Mouse (Mus musculus): Measurements from ENCODE around the gene Prkch. TPM values are rescaled to one million over a fixed set of nuclear protein-coding genes. Genes with fewer than 3 reads are reported as not detected.
"Not testable (repeated sequence)": the region's sequence is repeated elsewhere in the genome, so short reads cannot be mapped to it uniquely, and the experiment has no call there.

Gene Prkch
- total RNA-seq (2021), result 10 to 100 TPM; 25.1 to 27.2 TPM
- long read RNA-seq, experiment 1, transcript Prkch-201 (14 exons, 3,545 nt), result major isoform, 30 of 34 reads
- long read RNA-seq, experiment 1, partial matches to known transcripts, result 4 of 34 reads
- long read RNA-seq, experiment 1, other reads (novel, unspliced or antisense), result 0 of 34 reads
- long read RNA-seq, experiment 2, transcript Prkch-201 (14 exons, 3,545 nt), result major isoform, 30 of 36 reads
- long read RNA-seq, experiment 2, partial matches to known transcripts, result 1 of 36 reads
- long read RNA-seq, experiment 2, other reads (novel, unspliced or antisense), result 5 of 36 reads

DNA sequence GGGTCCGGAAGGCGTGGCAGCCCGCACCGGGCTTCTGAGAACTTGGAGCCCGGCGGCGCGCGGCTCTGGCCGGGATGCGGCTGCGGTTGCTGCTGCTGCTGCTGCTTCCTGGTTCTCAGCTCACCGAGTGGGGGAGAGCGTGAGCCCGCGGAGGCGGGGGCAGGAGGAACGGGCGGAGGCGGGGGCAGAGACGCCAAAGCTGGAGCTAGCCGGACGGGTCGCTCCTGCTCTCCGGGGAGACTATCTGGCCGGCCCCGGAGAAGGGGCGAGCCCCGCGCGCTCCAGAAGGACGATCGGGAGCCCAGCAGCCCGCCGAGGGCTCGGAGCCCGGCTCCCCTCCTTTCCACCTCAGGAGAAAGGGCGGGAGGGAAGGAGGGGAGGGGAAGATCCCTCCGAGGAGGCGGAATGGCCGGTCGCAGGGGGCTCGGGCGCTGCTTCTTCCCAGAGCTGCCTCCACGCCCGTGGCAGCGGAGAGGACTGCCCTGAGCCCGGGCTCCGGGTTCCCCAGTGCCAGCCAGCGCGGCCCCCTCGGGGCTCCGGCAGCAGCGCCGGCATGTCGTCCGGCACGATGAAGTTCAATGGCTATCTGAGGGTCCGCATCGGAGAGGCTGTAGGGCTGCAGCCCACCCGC lies at the start of gene Prkch:
TSS of gene Prkch (plus strand) at position 187 of the 631 bp plus-strand sequence.
- intact Hi-C loops (cut with DNase I), result loop anchor here (2.0 to 5.0 kb wide), 2 partner anchors 88 to 108 kb away; no protein-coding TSS in a partner anchor
- peak; percentile 86 to 87 for DNase-seq

DNA sequence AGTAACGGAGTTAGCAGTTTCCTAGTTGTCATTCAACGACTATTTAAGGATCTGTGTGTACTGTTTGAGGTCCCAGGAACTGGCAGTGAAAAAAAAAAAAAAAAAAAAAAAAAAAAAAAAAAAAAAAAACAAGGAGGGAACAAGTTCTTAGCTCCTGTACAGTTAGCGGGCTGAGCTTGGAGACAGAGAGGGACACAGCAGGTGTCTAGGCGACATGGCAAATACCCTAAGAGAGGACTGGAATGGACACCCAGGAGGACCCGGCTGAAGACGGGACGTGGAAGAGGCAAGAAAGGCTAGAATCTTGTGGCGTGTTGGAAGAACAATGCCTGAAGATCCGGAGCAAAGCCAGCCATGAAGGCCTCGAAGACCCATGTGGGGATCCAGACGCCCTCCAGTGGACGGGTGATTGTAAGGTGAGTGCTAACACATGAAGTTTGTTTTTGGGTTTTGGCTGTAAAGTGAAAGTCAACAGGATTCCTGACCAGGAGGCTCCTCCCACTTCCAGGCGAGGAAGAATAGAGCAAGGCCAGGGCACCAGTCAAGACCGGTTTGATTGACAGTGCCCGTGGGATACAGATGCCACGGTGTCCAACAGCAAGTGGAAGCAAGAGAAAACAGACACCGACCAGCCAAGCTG lies 47.0 kb upstream of the Prkch start:
- intact Hi-C loops (cut with DNase I), result loop anchor here (2.0 kb wide), 1 partner anchor 15 kb away; no protein-coding TSS in a partner anchor
- DNase-seq, result peak in 1 of 2 experiments; percentile 14

GRCm38 (mm10) chr12:73538139-73538508 lies 46.5 kb upstream of the Prkch start:
- intact Hi-C loops (cut with DNase I), result loop anchor here (2.0 kb wide), 1 partner anchor 15 kb away; no protein-coding TSS in a partner anchor
- not testable (repeated sequence) for DNase-seq

DNA sequence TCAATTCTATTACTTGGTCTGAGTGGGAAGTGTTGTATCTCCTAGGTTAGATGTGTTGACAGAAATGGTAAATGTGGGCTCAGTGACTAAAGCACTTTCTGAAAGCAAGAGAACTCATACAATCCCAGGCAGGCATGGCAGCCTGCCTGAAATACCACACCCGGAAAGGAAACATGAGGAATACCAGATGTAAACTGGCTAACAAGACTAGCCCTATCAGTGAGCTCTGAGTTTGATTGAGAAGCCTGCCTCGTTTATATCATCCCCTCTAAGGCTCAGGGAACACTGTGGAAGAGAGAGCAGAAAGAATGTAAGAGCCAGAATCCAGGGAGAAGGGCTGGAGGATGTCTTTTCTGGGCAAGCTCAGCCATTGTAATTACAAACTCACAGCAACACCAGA lies 45.4 kb upstream of the Prkch start:
- intact Hi-C loops (cut with DNase I), result loop anchor here (2.0 kb wide), 1 partner anchor 14 kb away; no protein-coding TSS in a partner anchor
- DNase-seq, result no peak

DNA sequence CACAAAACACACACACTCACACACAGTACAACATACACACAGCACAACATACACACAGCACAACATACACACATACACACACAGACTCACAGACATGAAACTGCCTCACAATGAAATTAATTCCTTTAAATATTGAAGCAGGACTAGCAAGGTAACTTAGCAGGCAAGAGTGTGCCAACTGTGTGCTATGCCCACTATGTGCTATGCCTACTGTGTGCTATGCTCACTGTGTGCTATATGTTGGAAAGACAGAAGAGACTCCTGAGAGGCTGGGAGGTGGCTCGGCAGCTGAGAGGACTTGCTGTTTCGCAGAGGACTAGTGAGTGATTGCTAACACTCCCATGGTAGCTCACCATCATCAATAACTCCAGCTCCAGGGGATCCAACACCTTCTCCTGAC lies 44.2 kb upstream of the Prkch start:
- DNase-seq, result no peak
- intact Hi-C loops (cut with DNase I), result no loop called here

GRCm38 (mm10) chr12:73543191-73543590 lies 41.4 kb upstream of the Prkch start:
- intact Hi-C loops (cut with DNase I), result no loop called here

GRCm38 (mm10) chr12:73544736-73545671 lies 39.6 kb upstream of the Prkch start:
- DNase-seq, result no peak
- intact Hi-C loops (cut with DNase I), result no loop called here

More at GRCm38 (mm10) chr12:73543191-73543590, 41.4 kb upstream of the Prkch start:
- DNase-seq, result no peak

DNA sequence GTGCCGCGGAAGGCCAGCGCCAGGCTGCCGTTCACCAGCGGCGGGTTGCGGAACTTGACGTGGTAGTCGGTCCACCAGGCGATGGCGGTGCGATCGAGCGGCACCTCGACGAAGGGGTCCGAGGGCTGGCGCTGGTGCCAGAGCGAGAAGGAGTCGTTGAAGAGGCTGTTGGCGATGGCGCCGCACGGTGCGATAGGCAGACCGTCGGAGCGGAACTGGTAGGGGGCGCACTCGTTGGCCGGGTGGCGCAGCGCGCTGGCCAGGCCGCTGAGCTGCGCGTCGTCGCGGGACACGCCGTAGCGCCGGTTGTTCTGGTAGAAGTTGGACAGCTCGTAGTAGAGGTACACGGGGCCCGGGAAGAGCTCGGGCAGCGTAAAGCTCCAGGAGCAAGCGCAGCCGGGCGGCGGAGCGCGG lies 38.9 kb upstream of the Prkch start:
- DNase-seq, result peak; percentile 53 to 55
- intact Hi-C loops (cut with DNase I), result no loop called here

DNA sequence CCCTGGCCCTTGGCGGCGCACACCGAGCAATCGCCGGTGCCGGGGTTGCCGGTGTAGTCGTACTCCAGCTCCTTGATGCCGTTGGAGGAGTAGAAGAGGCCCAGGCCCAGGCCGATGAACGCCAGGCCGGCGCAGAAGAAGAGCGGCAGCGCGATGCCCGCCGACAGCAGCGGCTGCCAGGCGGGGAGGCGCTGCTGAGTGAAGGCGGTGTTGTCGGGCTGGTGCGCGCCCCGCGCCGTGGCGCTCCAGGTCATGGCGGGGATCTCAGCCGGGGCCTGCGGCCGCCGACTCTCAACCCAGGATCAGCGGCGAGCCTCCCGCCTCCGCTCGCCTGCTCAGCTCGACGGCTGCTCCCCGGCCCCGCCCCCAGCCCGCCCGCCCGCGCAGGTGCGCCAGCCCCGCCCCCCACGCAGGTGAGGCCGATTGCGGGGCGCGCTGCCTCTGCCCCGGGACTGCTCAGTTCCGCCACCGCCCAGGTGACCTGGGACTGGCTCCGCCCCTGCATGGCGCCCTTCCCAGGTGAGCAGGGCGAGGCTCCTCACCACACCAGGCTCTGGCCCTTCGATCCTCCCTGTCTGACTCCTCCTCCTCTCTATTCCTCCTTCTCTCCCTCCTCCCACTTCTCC lies 38.4 kb upstream of the Prkch start, which contains the start of gene Tmem30b:
TSS of gene Tmem30b (minus strand) at position 307 of the 626 bp plus-strand sequence.
- DNase-seq, result no peak
- intact Hi-C loops (cut with DNase I), result no loop called here

DNA sequence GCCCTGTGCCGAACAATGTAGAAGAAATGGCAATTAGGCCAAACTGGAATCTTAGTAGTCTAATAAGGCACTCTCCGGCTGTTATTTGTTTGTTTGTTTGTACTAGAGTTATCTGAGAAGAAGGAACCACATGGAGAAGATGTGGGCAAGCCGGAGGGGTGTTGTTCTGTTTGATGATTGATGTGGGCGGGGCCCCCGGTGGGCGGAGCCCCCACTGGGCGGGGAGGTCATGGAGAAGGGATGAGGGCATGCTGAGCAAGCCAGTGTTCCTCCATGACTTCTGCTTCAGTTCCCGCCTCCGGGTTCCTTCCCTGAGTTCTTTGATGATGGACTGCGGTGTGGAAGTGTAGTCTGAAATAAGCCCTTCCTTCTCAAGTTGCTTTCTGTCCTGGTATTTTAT lies 37.0 kb upstream of the Prkch start:
- DNase-seq, result no peak
- intact Hi-C loops (cut with DNase I), result no loop called here

- intact Hi-C loops (cut with DNase I), result no loop called here
- no peak for DNase-seq
Measured at GRCm38 (mm10) chr12:73548259-73548658, 36.3 kb upstream of the Prkch start.

DNA sequence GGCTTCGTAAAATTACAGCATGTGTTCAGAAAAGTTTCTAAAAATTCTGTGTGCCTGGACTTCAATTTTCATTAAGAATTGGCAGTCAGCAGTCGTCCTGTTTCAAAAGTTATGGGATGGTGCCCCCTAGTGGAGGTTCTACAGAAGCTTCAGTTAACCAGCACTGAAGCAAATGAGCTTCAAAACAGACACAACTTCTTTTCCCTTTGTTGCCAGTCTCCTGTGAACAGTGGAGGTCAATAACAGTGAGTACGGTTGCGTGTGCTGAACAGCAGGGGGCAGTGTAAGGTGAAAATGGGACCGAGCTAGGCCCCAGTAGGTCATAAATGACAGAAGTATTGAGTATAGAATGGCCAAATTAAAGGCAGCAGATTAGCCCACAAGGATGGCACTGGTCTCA lies 30.4 kb upstream of the Prkch start:
- intact Hi-C loops (cut with DNase I), result loop anchor here (10.0 kb wide), 1 partner anchor 709 kb away; no protein-coding TSS in a partner anchor
- DNase-seq, result peak; percentile 70 to 84

GRCm38 (mm10) chr12:73558525-73559195 lies 25.9 kb upstream of the Prkch start:
- intact Hi-C loops (cut with DNase I), result loop anchor here (10.0 kb wide), 1 partner anchor 714 kb away; no protein-coding TSS in a partner anchor
- DNase-seq, result no peak

DNA sequence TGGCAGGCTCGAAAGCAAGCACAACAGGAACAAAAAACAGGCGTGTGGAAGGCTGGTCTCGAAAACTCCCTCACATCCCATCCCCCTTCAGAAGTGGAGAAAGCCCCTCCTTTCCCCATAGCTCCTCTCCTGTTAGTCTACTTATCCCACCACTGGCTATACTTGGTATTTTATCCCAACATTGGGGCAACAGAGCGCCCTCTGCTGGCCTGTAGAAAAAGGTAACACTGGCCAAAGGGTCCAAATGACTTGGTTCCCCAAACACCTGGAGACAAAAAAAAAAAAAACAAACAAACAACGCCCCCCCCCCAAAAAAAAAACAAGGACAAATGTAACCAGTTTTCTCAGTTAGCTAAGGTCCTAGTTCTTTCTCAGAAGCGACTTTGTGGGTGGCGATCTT lies 24.5 kb upstream of the Prkch start:
- DNase-seq, result no peak
- intact Hi-C loops (cut with DNase I), result loop anchor here (10.0 kb wide), 2 partner anchors 365 to 735 kb away; no protein-coding TSS in a partner anchor

DNA sequence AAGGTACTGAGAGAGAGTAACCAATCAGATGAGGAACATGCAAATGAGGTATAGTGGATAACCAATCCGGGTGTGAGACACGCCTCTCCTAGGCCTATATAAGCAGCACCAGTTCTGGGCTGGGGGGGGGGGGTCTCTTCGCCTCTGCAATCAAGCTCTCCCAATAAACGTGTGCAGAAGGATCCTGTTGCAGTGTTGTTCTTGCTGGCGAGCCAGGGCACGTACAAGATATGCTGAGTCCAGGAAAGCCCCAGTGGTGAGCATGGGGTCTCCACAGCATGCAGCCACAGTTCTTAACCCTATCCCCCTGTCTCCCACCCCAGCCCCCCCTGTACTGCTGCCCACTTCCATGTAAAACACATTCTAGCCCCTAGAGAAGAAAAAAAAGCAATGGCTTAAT lies 21.5 kb upstream of the Prkch start:
- DNase-seq, result not testable (repeated sequence)
- intact Hi-C loops (cut with DNase I), result loop anchor here (10.0 kb wide), 2 partner anchors 362 to 732 kb away; no protein-coding TSS in a partner anchor

GRCm38 (mm10) chr12:73564176-73564575 lies 20.4 kb upstream of the Prkch start:
- intact Hi-C loops (cut with DNase I), result loop anchor here (10.0 kb wide), 2 partner anchors 361 to 731 kb away; no protein-coding TSS in a partner anchor
- DNase-seq, result no peak

GRCm38 (mm10) chr12:73564795-73565619 lies 19.6 kb upstream of the Prkch start:
- intact Hi-C loops (cut with DNase I), result loop anchor here (1.0 to 10.0 kb wide), 4 partner anchors 126 to 730 kb away; no protein-coding TSS in a partner anchor
- peak in 1 of 2 experiments; percentile 17 for DNase-seq

DNA sequence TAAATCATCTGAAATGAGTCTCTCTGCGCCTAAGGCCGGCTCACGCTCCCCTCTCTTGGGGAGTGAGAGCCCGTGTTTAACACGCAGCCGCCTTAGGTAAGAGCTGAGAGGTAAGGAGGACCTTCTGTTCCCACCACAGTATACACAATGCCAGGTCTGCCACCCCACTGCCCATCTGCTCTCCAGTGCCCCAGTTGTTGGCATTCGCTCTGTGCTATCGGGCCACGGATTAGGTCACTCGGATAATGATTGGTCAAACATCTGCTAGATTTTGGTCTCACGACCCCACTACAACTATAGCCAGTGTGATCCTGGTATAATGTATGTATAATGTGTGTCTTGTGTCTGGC lies 19.0 kb upstream of the Prkch start:
- intact Hi-C loops (cut with DNase I), result loop anchor here (1.0 to 10.0 kb wide), 4 partner anchors 126 to 729 kb away; no protein-coding TSS in a partner anchor
- DNase-seq, result no peak
